9 mouse cellular contexts compared by ENCODE assay signal in the genomic region with DNA sequence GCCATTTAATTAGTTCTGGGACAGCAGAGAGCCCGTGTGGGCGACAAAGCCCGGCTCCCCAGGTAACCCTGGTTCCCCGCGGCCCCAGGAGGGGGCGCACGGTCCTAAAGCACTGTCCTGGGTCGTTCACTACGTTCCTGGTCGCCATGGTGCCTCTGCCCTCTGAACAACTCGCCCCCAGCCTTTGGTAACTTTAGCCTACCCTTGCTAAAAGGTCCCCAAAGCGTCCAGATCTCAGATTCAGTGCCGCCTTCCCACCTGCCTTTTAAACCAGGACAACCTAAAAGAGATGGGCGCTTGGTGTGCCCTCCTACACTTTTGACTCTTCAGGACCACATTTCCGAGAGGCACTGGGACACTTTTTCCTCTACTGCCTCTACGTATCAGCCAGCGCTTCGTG. TPM values are rescaled to one million over a fixed set of nuclear protein-coding genes. Genes with fewer than 3 reads are reported as not detected.
A peak's percentile ranks its signal among the peaks of the same experiment; 100 is the strongest.
DNase-seq lines count a peak whose midpoint lies in the region; ATAC-seq and TF ChIP-seq lines count a peak whose summit lies in the region.
"Had no signal": no experiment of that assay in that cellular context is flagged by ENCODE, and none has a peak within 500 bp of the region (broad histone marks: within the 10 kb centered on the region; RNA-seq: fewer than 3 reads in every experiment).

No protein-coding gene starts in this region.

- H3K4me1 ChIP-seq in embryonic facial prominence, embryonic 11.5 days (ENCODE audit: control insufficient read depth, insufficient read depth, low read length), result no peaks in the 10 kb centered on the region
- peaks cover 25% of the 10 kb centered on the region for H3K4me1 ChIP-seq in hindbrain, embryonic 15.5 days (replicated peaks)
- peaks cover 26% of the 10 kb centered on the region for H3K4me1 ChIP-seq in neural tube, embryonic 15.5 days
- H3K4me1 ChIP-seq in lung, adult 2 months (ENCODE audit: control insufficient read depth, insufficient read depth, low read length), result no peaks in the 10 kb centered on the region
- H3K4me1 ChIP-seq: liver, embryonic 13.5 days had no signal

- intact Hi-C loops in left cerebral cortex, postnatal 10 days (cut with DNase I), result no loop called here

- TF ChIP-seq POLR2A in lung, adult 2 months (IDR thresholded peaks at IDR 0.05; ENCODE audit: borderline replicate concordance, extremely low read depth, low read depth, low read length), result no peak

- TF ChIP-seq CTCF in layer of hippocampus, adult 2 months (conservative IDR thresholded peaks at IDR 0.05), result peak; percentile 59
- TF ChIP-seq CTCF in lung, adult 2 months (IDR thresholded peaks at IDR 0.05; ENCODE audit: insufficient read depth, low read length), result no peak

- H3K36me3 ChIP-seq in embryonic facial prominence, embryonic 11.5 days (replicated peaks; ENCODE audit: control insufficient read depth, insufficient read depth, low read depth, low read length), result no peaks in the 10 kb centered on the region
- H3K36me3 ChIP-seq in hindbrain, embryonic 15.5 days, result no peaks in the 10 kb centered on the region
- H3K36me3 ChIP-seq in neural tube, embryonic 15.5 days, result no peaks in the 10 kb centered on the region
- H3K36me3 ChIP-seq: liver, embryonic 13.5 days had no signal

- ATAC-seq in embryonic facial prominence, embryonic 11.5 days (replicated peaks; ENCODE audit: insufficient number of reproducible peaks, low FRiP score, low TSS enrichment, low read depth), result peak; percentile 68; the same call in 1 of the 2 replicates
- ATAC-seq in hindbrain, embryonic 15.5 days (ENCODE audit: low FRiP score, low read depth), result peak; percentile 47; the same call in 1 of the 2 replicates
- ATAC-seq in neural tube, embryonic 15.5 days (ENCODE audit: low FRiP score), result peak; percentile 65; the same call in 1 of the 2 replicates

- under 1% methylated on average over 18 of the region's 18 CpGs for WGBS in embryonic facial prominence, embryonic 11.5 days
- WGBS in hindbrain, embryonic 15.5 days, result under 1% methylated on average over 18 of the region's 18 CpGs
- 1% methylated on average over 18 of the region's 18 CpGs for WGBS in neural tube, embryonic 15.5 days
- 1% methylated on average over 18 of the region's 18 CpGs for WGBS in lung, adult 2 months

- H3K27ac ChIP-seq in layer of hippocampus, adult 2 months, result no peak overlapping the region
- no peak overlapping the region for H3K27ac ChIP-seq in embryonic facial prominence, embryonic 11.5 days (replicated peaks; ENCODE audit: low read depth, low read length)
- H3K27ac ChIP-seq in hindbrain, embryonic 15.5 days (replicated peaks), result no peak overlapping the region
- H3K27ac ChIP-seq in neural tube, embryonic 15.5 days (replicated peaks), result no peak overlapping the region
- H3K27ac ChIP-seq: liver, embryonic 13.5 days had no signal

- H3K9ac ChIP-seq in embryonic facial prominence, embryonic 11.5 days (replicated peaks; ENCODE audit: low read length), result no peak overlapping the region
- no peak overlapping the region for H3K9ac ChIP-seq in hindbrain, embryonic 15.5 days
- no peak overlapping the region for H3K9ac ChIP-seq in neural tube, embryonic 15.5 days (replicated peaks)
- H3K9ac ChIP-seq: liver, embryonic 13.5 days had no signal

- no peak for DNase-seq in layer of hippocampus, adult 2 months (ENCODE audit: low spot score in 2 of 2)
- no peak for DNase-seq in layer of hippocampus, adult 9-10 months (ENCODE audit: low spot score)
- DNase-seq in embryonic facial prominence, embryonic 11.5 days (ENCODE audit: low spot score), result peak; percentile 55
- no peak for DNase-seq in layer of hippocampus, postnatal 10 days (ENCODE audit: low spot score in 2 of 2)
- no peak for DNase-seq in left cerebral cortex, postnatal 10 days (ENCODE audit: extremely low spot score in 1 of 2, low spot score in 2 of 2)
- no peak for DNase-seq in lung, adult 2 months
- DNase-seq: liver, embryonic 13.5 days had no signal

- peaks cover 50% of the 10 kb centered on the region for H3K27me3 ChIP-seq in embryonic facial prominence, embryonic 11.5 days (ENCODE audit: control insufficient read depth, insufficient read depth, low read length)
- peaks cover 91% of the 10 kb centered on the region for H3K27me3 ChIP-seq in hindbrain, embryonic 15.5 days
- peaks cover 92% of the 10 kb centered on the region for H3K27me3 ChIP-seq in neural tube, embryonic 15.5 days (replicated peaks)

- H3K9me3 ChIP-seq in embryonic facial prominence, embryonic 11.5 days (replicated peaks; ENCODE audit: control insufficient read depth, low read length), result no peaks in the 10 kb centered on the region
- H3K9me3 ChIP-seq in hindbrain, embryonic 15.5 days, result no peaks in the 10 kb centered on the region
- no peaks in the 10 kb centered on the region for H3K9me3 ChIP-seq in neural tube, embryonic 15.5 days (replicated peaks)
- H3K9me3 ChIP-seq: liver, embryonic 13.5 days had no signal

- H3K4me3 ChIP-seq in layer of hippocampus, adult 2 months, result no peak overlapping the region
- H3K4me3 ChIP-seq in embryonic facial prominence, embryonic 11.5 days (ENCODE audit: low read depth, low read length), result no peak overlapping the region
- H3K4me3 ChIP-seq in hindbrain, embryonic 15.5 days, result peak overlapping the region; percentile 28
- peak overlapping the region; percentile 32 for H3K4me3 ChIP-seq in neural tube, embryonic 15.5 days (replicated peaks)
- H3K4me3 ChIP-seq in lung, adult 2 months (replicated peaks; ENCODE audit: extremely low read depth, low read depth, low read length), result no peak overlapping the region
- H3K4me3 ChIP-seq: liver, embryonic 13.5 days had no signal

- H3K4me2 ChIP-seq in embryonic facial prominence, embryonic 11.5 days (ENCODE audit: low read depth, low read length), result no peak overlapping the region
- peak overlapping the region; percentile 49 for H3K4me2 ChIP-seq in hindbrain, embryonic 15.5 days
- H3K4me2 ChIP-seq in neural tube, embryonic 15.5 days, result peak overlapping the region; percentile 59
- H3K4me2 ChIP-seq: liver, embryonic 13.5 days had no signal

RNA-seq across cellular contexts. Expression of gene Ptf1a, which starts 14.3 kb away (rescaled TPM):
- not detected for total RNA-seq in layer of hippocampus, adult 2 months (2021)
- 0.68 and 1.3 TPM in 2 replicates for polyA plus RNA-seq in embryonic facial prominence, embryonic 11.5 days (2014; fragmentation: Nextera tagmentation; extraction: Ambion mirVana)
- polyA plus RNA-seq in hindbrain, embryonic 15.5 days (2015; fragmentation: Nextera tagmentation; extraction: Ambion mirVana), result 1.4 and 2.7 TPM in 2 replicates
- 0.23 TPM in 1 of 2 replicates, not detected in the other for polyA plus RNA-seq in neural tube, embryonic 15.5 days (2015; fragmentation: Nextera tagmentation; extraction: Ambion mirVana)
- not detected for total RNA-seq in layer of hippocampus, postnatal 10 days (2021)
- not detected for total RNA-seq in left cerebral cortex, postnatal 10 days (2021)
- not detected in 2 replicates for polyA plus RNA-seq in lung, adult 2 months (2012; rRNA removed)
- polyA plus RNA-seq: liver, embryonic 13.5 days had no signal

RNA-seq across cellular contexts. Expression of gene Msrb2, which starts 59.9 kb away (rescaled TPM):
- total RNA-seq in layer of hippocampus, adult 2 months (2021), result 10 to 100 TPM; 29.9 to 31.6 TPM
- 22.6 and 26.0 TPM in 2 replicates for polyA plus RNA-seq in embryonic facial prominence, embryonic 11.5 days (2014; fragmentation: Nextera tagmentation; extraction: Ambion mirVana)
- polyA plus RNA-seq in hindbrain, embryonic 15.5 days (2015; fragmentation: Nextera tagmentation; extraction: Ambion mirVana), result 9.6 and 11.5 TPM in 2 replicates
- polyA plus RNA-seq in neural tube, embryonic 15.5 days (2015; fragmentation: Nextera tagmentation; extraction: Ambion mirVana), result 12.1 and 16.5 TPM in 2 replicates
- total RNA-seq in layer of hippocampus, postnatal 10 days (2021), result 10 to 100 TPM; 17.4 to 19.4 TPM
- 10 to 100 TPM; 11.7 to 12.7 TPM for total RNA-seq in left cerebral cortex, postnatal 10 days (2021)
- 12.9 and 18.8 TPM in 2 replicates for polyA plus RNA-seq in lung, adult 2 months (2012; rRNA removed)

Comparison
In these comparisons a context has a peak if more than half of its experiments do, and no peak if none do; other contexts are left out.
1. H3K4me3 ChIP-seq: peak in hindbrain, embryonic 15.5 days (single experiment) and neural tube, embryonic 15.5 days (single experiment); none in layer of hippocampus, adult 2 months (single experiment), embryonic facial prominence, embryonic 11.5 days (single experiment) and lung, adult 2 months (single experiment).
2. Peak in every context shown above with its lines, with median percentiles within 50 percentile points of each other: ATAC-seq.